Mouse (Mus musculus): ENCODE data around the gene Rap1gap2. TPM values are rescaled to one million over a fixed set of nuclear protein-coding genes. Genes with fewer than 3 reads are reported as not detected.
A peak's percentile ranks its signal among the peaks of the same experiment; 100 is the strongest.

Rap1gap2 gene
- total and polyA plus RNA-seq, 3 experiments: 55.4 to 79.8 (median 76.6) TPM

GRCm38 (mm10) chr11:74649095-74649646, 38.5 kb upstream of the Rap1gap2 start, which contains the start of gene Cluh:
Gene Cluh (plus strand): TSS chr11:74649495.
- Histone ChIP-seq H3K27ac (ENCODE audit: insufficient read depth, low read depth) (peak within 1 kb of the TSS; percentile 28; the same call in 1 of the 2 replicates), H3K4me1 (ENCODE audit: control insufficient read depth in 1 of 2, insufficient read depth in 2 of 2) (peaks cover 37 to 58% of the 10 kb centered on the region in 2 experiments), H3K9me3 (replicated peaks; ENCODE audit: low read length) (no peaks in the 10 kb centered on the region), H3K27me3 (replicated peaks) (peaks cover under 1% of the 10 kb centered on the region), H3K9ac (ENCODE audit: insufficient read depth, low read depth) (peak within 1 kb of the TSS; percentile 87), H3K4me3 (replicated peaks in 1 of 3; ENCODE audit: low read depth in 2 of 3, low read length in 2 of 3, poor library complexity in 1 of 3) (peak within 1 kb of the TSS; percentile 86 to 96 (median 94)), H3K36me3 (replicated peaks in 1 of 2; ENCODE audit: control insufficient read depth in 1 of 2, insufficient read depth in 1 of 2, low read length in 1 of 2) (peaks cover 0 to 35% of the 10 kb centered on the region in 2 experiments), H3K79me2 (replicated peaks; ENCODE audit: control insufficient read depth, extremely low read depth, insufficient read depth, poor library complexity, severe bottlenecking) (peaks cover 49% of the 10 kb centered on the region), H3K4me2 (ENCODE audit: insufficient read depth, low read depth, poor library complexity, severe bottlenecking) (peak within 1 kb of the TSS; percentile 73)
- in situ Hi-C loops (cut with MboI; ENCODE audit: low pct_ligation_motif_present, low pct_unique_long_range_greater_than_20kb, low sequenced_read_pairs): loop anchor here (5.0 to 25.0 kb wide), 2 partner anchors 178 to 513 kb away; partner anchors contain the start of gene Hic1
- peak; percentile 99 for DNase-seq (ENCODE audit: extremely low read depth)
- 0 out of 2 replicates have a peak, but pooled peaks have one; percentile 26 for TF ChIP-seq JUN (IDR thresholded peaks at IDR 0.05; ENCODE audit: insufficient read depth, low read depth, low read length)
- no peak for TF ChIP-seq MAFK (IDR thresholded peaks at IDR 0.05; ENCODE audit: insufficient replicate concordance, low read length)
- peak; percentile 81 for TF ChIP-seq TBP (conservative IDR thresholded peaks at IDR 0.05; ENCODE audit: low read depth, low read length)
- TF ChIP-seq ETS1 (conservative IDR thresholded peaks at IDR 0.05; ENCODE audit: low read depth, low read length): 0 out of 2 replicates have a peak, but pooled peaks have one; percentile 25
- TF ChIP-seq CHD1 (IDR thresholded peaks at IDR 0.05; ENCODE audit: low read depth, low read length): no peak
- peak; percentile 69 for TF ChIP-seq NRF1 (IDR thresholded peaks at IDR 0.05; ENCODE audit: low read depth, low read length)
- TF ChIP-seq SIN3A (IDR thresholded peaks at IDR 0.05; ENCODE audit: low read length): peak; percentile 99
- TF ChIP-seq MYC (IDR thresholded peaks at IDR 0.05; ENCODE audit: low read depth, low read length): peak; percentile 94
- peak; percentile 91 for TF ChIP-seq KAT2A (IDR thresholded peaks at IDR 0.05; ENCODE audit: insufficient replicate concordance, low read length)
- TF ChIP-seq IRF4 (IDR thresholded peaks at IDR 0.05; ENCODE audit: low read depth, low read length): peak; percentile 75; the same call in 1 of the 2 replicates
- TF ChIP-seq MAX (IDR thresholded peaks at IDR 0.05; ENCODE audit: low read length): peak; percentile 94; the same call in 1 of the 2 replicates
- TF ChIP-seq BHLHE40 (IDR thresholded peaks at IDR 0.05; ENCODE audit: low read depth, low read length): peak; percentile 23; the same call in 1 of the 2 replicates
- no peak for TF ChIP-seq PAX5 (IDR thresholded peaks at IDR 0.05; ENCODE audit: low read length)
- peak; percentile 97 for TF ChIP-seq ELF1 (IDR thresholded peaks at IDR 0.05; ENCODE audit: low read depth, low read length)
- TF ChIP-seq E2F4 (IDR thresholded peaks at IDR 0.05; ENCODE audit: insufficient replicate concordance, low read depth, low read length): peak; percentile 67; the same call in 1 of the 2 replicates
- TF ChIP-seq ZMIZ1 (IDR thresholded peaks at IDR 0.05; ENCODE audit: low read depth, low read length): peak; percentile 83
- TF ChIP-seq USF1 (IDR thresholded peaks at IDR 0.05; ENCODE audit: low read depth, low read length): peak; percentile 93
- TF ChIP-seq ZKSCAN1 (IDR thresholded peaks at IDR 0.05; ENCODE audit: borderline replicate concordance, low read depth, low read length): no peak
- peak; percentile 100 for TF ChIP-seq MXI1 (IDR thresholded peaks at IDR 0.05; ENCODE audit: low read depth, low read length)
- TF ChIP-seq MEF2A (IDR thresholded peaks at IDR 0.05; ENCODE audit: borderline replicate concordance, low read depth, low read length): peak; percentile 78; the same call in 1 of the 2 replicates
- TF ChIP-seq HCFC1 (IDR thresholded peaks at IDR 0.05; ENCODE audit: low read depth, low read length): peak; percentile 93
- peak; percentile 28; the same call in 1 of the 2 replicates for TF ChIP-seq GABPA (IDR thresholded peaks at IDR 0.05; ENCODE audit: insufficient replicate concordance, low read depth, low read length)
- peak; percentile 78; the same call in 1 of the 2 replicates for TF ChIP-seq POLR2AphosphoS2 (IDR thresholded peaks at IDR 0.05; ENCODE audit: low read depth, low read length)
- TF ChIP-seq RAD21 (IDR thresholded peaks at IDR 0.05; ENCODE audit: low read depth, low read length): no peak
- TF ChIP-seq USF2 (conservative IDR thresholded peaks at IDR 0.05; ENCODE audit: low read depth, low read length): peak; percentile 75
- peak; percentile 75 for TF ChIP-seq POLR2A (IDR thresholded peaks at IDR 0.05; ENCODE audit: low read depth, low read length)
- TF ChIP-seq EP300 (IDR thresholded peaks at IDR 0.05; ENCODE audit: low read length): no peak
- no peak for TF ChIP-seq SMC3 (IDR thresholded peaks at IDR 0.05; ENCODE audit: low read depth, low read length)
- TF ChIP-seq MAZ (IDR thresholded peaks at IDR 0.05; ENCODE audit: low read depth, low read length): peak; percentile 100
- TF ChIP-seq CHD2 (IDR thresholded peaks at IDR 0.05; ENCODE audit: low read length): peak; percentile 94
- TF ChIP-seq ZNF384 (IDR thresholded peaks at IDR 0.05; ENCODE audit: low read depth, low read length): no peak
- no peak for TF ChIP-seq RCOR1 (conservative IDR thresholded peaks at IDR 0.05; ENCODE audit: low read depth, low read length)
- no peak for TF ChIP-seq ZC3H11A (IDR thresholded peaks at IDR 0.05; ENCODE audit: low read depth, low read length)
- peak; percentile 47; the same call in 1 of the 2 replicates for TF ChIP-seq TCF12 (IDR thresholded peaks at IDR 0.05; ENCODE audit: low read depth, low read length)
- TF ChIP-seq CTCF (conservative IDR thresholded peaks at IDR 0.05 in 1 of 2, IDR thresholded peaks at IDR 0.05 in 1 of 2; ENCODE audit: low read depth in 2 of 2, low read length in 2 of 2): no peak
- no peak; the same call in 1 of the 2 replicates for TF ChIP-seq JUND (conservative IDR thresholded peaks at IDR 0.05; ENCODE audit: low read depth, low read length)
- TF ChIP-seq NELFE (IDR thresholded peaks at IDR 0.05; ENCODE audit: low read depth, low read length): peak; percentile 68
- peak; percentile 57; the same call in 1 of the 2 replicates for TF ChIP-seq UBTF (IDR thresholded peaks at IDR 0.05; ENCODE audit: low read depth, low read length)
- dilution Hi-C loops (cut with MboI; ENCODE audit: extremely low pct_ligation_motif_present, extremely low pct_unique_long_range_greater_than_20kb, low sequenced_read_pairs): no loop called here
